In the genomic region with DNA sequence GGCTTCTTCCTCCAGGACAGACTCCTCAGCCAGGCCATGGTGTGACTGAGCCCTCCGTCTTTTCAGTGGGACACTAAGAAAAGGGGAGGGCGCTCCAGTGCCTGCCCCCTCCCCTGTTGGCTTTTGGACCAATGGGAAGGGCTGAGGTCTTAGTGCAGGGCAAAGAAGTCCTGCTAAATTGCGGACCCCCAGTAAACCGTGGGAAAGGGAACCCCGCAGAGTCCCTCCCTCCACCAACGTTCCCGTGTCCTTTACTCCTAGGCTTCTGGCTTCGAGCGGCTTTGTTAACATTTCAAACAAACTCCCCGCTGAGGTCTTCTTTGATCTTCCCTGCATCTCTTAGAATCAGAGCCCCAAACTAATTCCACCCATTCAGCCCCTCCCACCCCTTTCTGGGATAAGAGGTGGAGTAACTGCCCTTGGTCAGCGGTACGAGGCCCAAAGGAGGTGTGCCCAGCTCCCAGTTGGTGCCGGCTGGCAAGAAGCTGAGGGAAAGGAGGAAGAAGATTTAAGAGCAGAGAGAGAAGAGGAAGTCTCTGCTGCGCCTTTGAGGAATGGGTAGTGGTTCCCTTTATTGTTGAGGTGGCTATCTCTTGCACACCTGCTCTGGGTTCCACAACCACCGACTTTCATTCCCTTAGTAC, we compare ENCODE assay signal across 8 mouse cellular contexts. TPM values are rescaled to one million over a fixed set of nuclear protein-coding genes. Genes with fewer than 3 reads are reported as not detected.
DNase-seq lines count a peak whose midpoint lies in the region; ATAC-seq and TF ChIP-seq lines count a peak whose summit lies in the region.

No protein-coding gene starts in this region.

- H3K4me3 ChIP-seq in E14TG2a.4 (replicated peaks; ENCODE audit: low read length): peak overlapping the region; percentile 54
- H3K4me3 ChIP-seq in hindbrain, postnatal 0 days (ENCODE audit: low read length): no peak overlapping the region
- H3K4me3 ChIP-seq in liver, postnatal 0 days (ENCODE audit: low read depth, low read length): no peak overlapping the region; the same call in 1 of the 2 replicates
- H3K4me3 ChIP-seq in stomach, embryonic 15.5 days (replicated peaks): no peak overlapping the region

- no peak overlapping the region for H3K9ac ChIP-seq in hindbrain, postnatal 0 days (replicated peaks; ENCODE audit: low read length)
- no peak overlapping the region for H3K9ac ChIP-seq in liver, postnatal 0 days (replicated peaks)
- H3K9ac ChIP-seq in stomach, embryonic 15.5 days: no peak overlapping the region

- TF ChIP-seq EP300 in liver, postnatal 0 days (IDR thresholded peaks at IDR 0.05; ENCODE audit: low read depth): no peak

- no peak for TF ChIP-seq CTCF in E14TG2a.4 (conservative IDR thresholded peaks at IDR 0.05; ENCODE audit: low read length)
- no peak for TF ChIP-seq CTCF in hindbrain, postnatal 0 days (IDR thresholded peaks at IDR 0.05; ENCODE audit: low read depth)
- no peak for TF ChIP-seq CTCF in liver, postnatal 0 days (IDR thresholded peaks at IDR 0.05; ENCODE audit: low read depth)

- DNase-seq in adrenal gland, postnatal 36 days: peak; percentile 62 to 63
- DNase-seq in hindbrain, postnatal 0 days (ENCODE audit: low spot score): peak; percentile 24
- no peak for DNase-seq in liver, postnatal 0 days
- DNase-seq in layer of hippocampus, adult 11-12 months (ENCODE audit: low spot score): no peak
- DNase-seq in ovary, postnatal 14 days (ENCODE audit: low spot score): no peak
- no peak for DNase-seq in right cerebral cortex, postnatal 4 days

- no peaks in the 10 kb centered on the region for H3K36me3 ChIP-seq in E14TG2a.4 (ENCODE audit: insufficient read depth, low read length)
- no peaks in the 10 kb centered on the region for H3K36me3 ChIP-seq in hindbrain, postnatal 0 days (ENCODE audit: insufficient read depth, low read length)
- no peaks in the 10 kb centered on the region for H3K36me3 ChIP-seq in liver, postnatal 0 days (replicated peaks; ENCODE audit: insufficient read depth, low read length)
- H3K36me3 ChIP-seq in stomach, embryonic 15.5 days: no peaks in the 10 kb centered on the region

- H3K27me3 ChIP-seq in E14TG2a.4 (ENCODE audit: insufficient read depth, low read length): peaks cover 70% of the 10 kb centered on the region
- H3K27me3 ChIP-seq in hindbrain, postnatal 0 days (ENCODE audit: insufficient read depth, low read length): 0 out of 2 replicates have a peak, but pooled peaks cover 16% of the 10 kb centered on the region
- H3K27me3 ChIP-seq in liver, postnatal 0 days (ENCODE audit: insufficient read depth, low read length): peaks cover 34% of the 10 kb centered on the region
- no peaks in the 10 kb centered on the region for H3K27me3 ChIP-seq in stomach, embryonic 15.5 days (replicated peaks)

- ATAC-seq in hindbrain, postnatal 0 days: peak; percentile 49; the same call in 1 of the 2 replicates
- peak; percentile 26 for ATAC-seq in liver, postnatal 0 days
- peak; percentile 36; the same call in 1 of the 2 replicates for ATAC-seq in stomach, embryonic 15.5 days (ENCODE audit: insufficient read depth, low FRiP score, low read depth)

- H3K9me3 ChIP-seq in E14TG2a.4 (ENCODE audit: low read length): no peaks in the 10 kb centered on the region
- H3K9me3 ChIP-seq in hindbrain, postnatal 0 days (ENCODE audit: low read length): no peaks in the 10 kb centered on the region
- no peaks in the 10 kb centered on the region for H3K9me3 ChIP-seq in liver, postnatal 0 days (ENCODE audit: low read length)
- no peaks in the 10 kb centered on the region for H3K9me3 ChIP-seq in stomach, embryonic 15.5 days

- peaks cover 63% of the 10 kb centered on the region for H3K4me1 ChIP-seq in E14TG2a.4 (replicated peaks; ENCODE audit: low read depth, low read length)
- peaks cover 3% of the 10 kb centered on the region; the same call in 1 of the 2 replicates for H3K4me1 ChIP-seq in hindbrain, postnatal 0 days (ENCODE audit: insufficient read depth, low read length)
- H3K4me1 ChIP-seq in liver, postnatal 0 days (ENCODE audit: insufficient read depth): peaks cover 20% of the 10 kb centered on the region
- peaks cover 37% of the 10 kb centered on the region for H3K4me1 ChIP-seq in stomach, embryonic 15.5 days

- peak overlapping the region; percentile 27 for H3K4me2 ChIP-seq in hindbrain, postnatal 0 days (ENCODE audit: low read depth, low read length)
- peak overlapping the region; percentile 50 for H3K4me2 ChIP-seq in liver, postnatal 0 days (ENCODE audit: low read depth, low read length)
- peak overlapping the region; percentile 33 for H3K4me2 ChIP-seq in stomach, embryonic 15.5 days

- 9% methylated on average over 15 of the region's 15 CpGs for WGBS in hindbrain, postnatal 0 days
- 9% methylated on average over 15 of the region's 15 CpGs for WGBS in liver, postnatal 0 days (ENCODE audit: insufficient replicate concordance)
- WGBS in stomach, embryonic 15.5 days: 10% methylated on average over 15 of the region's 15 CpGs

- H3K27ac ChIP-seq in hindbrain, postnatal 0 days: peak overlapping the region; percentile 20; the same call in 1 of the 2 replicates
- H3K27ac ChIP-seq in liver, postnatal 0 days (ENCODE audit: low read depth): peak overlapping the region; percentile 89
- H3K27ac ChIP-seq in stomach, embryonic 15.5 days: peak overlapping the region; percentile 94

RNA-seq across cellular contexts. Expression of gene C77080, which starts 9.6 kb away (rescaled TPM):
- 10 to 100 TPM; 15.6 to 19.5 TPM for total RNA-seq in adrenal gland, postnatal 36 days (2021)
- total RNA-seq in hindbrain, postnatal 0 days (2014; rRNA removed): 23.1 and 29.0 TPM in 2 replicates
- polyA plus RNA-seq in hindbrain, postnatal 0 days (2015; fragmentation: Nextera tagmentation; extraction: Ambion mirVana): 4.9 and 5.3 TPM in 2 replicates
- polyA plus RNA-seq in liver, postnatal 0 days (2015; fragmentation: Nextera tagmentation; extraction: Ambion mirVana): 1.4 and 1.8 TPM in 2 replicates
- polyA plus RNA-seq in stomach, embryonic 15.5 days (2015; fragmentation: Nextera tagmentation; extraction: Ambion mirVana): 11.8 and 12.6 TPM in 2 replicates

RNA-seq across cellular contexts. Expression of gene Sync, which starts 35.8 kb away (rescaled TPM):
- under 1 TPM; 0.56 to 0.86 TPM for total RNA-seq in adrenal gland, postnatal 36 days (2021)
- total RNA-seq in hindbrain, postnatal 0 days (2014; rRNA removed): 1.9 and 3.3 TPM in 2 replicates
- polyA plus RNA-seq in hindbrain, postnatal 0 days (2015; fragmentation: Nextera tagmentation; extraction: Ambion mirVana): 1.9 and 2.0 TPM in 2 replicates
- polyA plus RNA-seq in liver, postnatal 0 days (2015; fragmentation: Nextera tagmentation; extraction: Ambion mirVana): 0.15 TPM in 1 of 2 replicates, not detected in the other
- 2.0 and 2.1 TPM in 2 replicates for polyA plus RNA-seq in stomach, embryonic 15.5 days (2015; fragmentation: Nextera tagmentation; extraction: Ambion mirVana)

Comparison
In these comparisons a context has a peak if more than half of its experiments do, and no peak if none do; other contexts are left out.
1. DNase-seq: peak in adrenal gland, postnatal 36 days (2 of 2) and hindbrain, postnatal 0 days (single experiment); none in liver, postnatal 0 days (single experiment), layer of hippocampus, adult 11-12 months (single experiment), ovary, postnatal 14 days (single experiment) and right cerebral cortex, postnatal 4 days (single experiment).
2. H3K27ac ChIP-seq: peak in every context shown above with its lines; median percentile 94 in stomach, embryonic 15.5 days; 89 in liver, postnatal 0 days; 20 in hindbrain, postnatal 0 days.
3. Peak in every context shown above with its lines, with median percentiles within 50 percentile points of each other: ATAC-seq and H3K4me2 ChIP-seq.